Mouse (Mus musculus): ENCODE results near the gene C4bp.
"Not testable (repeated sequence)": the region's sequence is repeated elsewhere in the genome, so short reads cannot be mapped to it uniquely, and the experiment has no call there.

C4bp gene

GRCm38 (mm10) chr1:130661454-130661853 lies at the start of gene C4bp:
Gene C4bp, minus strand, starts transcription at chr1:130661632.
- in situ Hi-C loops (cut with MboI): no loop called here

GRCm38 (mm10) chr1:130710283-130711080 lies 49.0 kb upstream of the C4bp start:
- in situ Hi-C loops (cut with MboI): no loop called here

GRCm38 (mm10) chr1:130703613-130704012 lies 42.2 kb upstream of the C4bp start:
- in situ Hi-C loops (cut with MboI): no loop called here

GRCm38 (mm10) chr1:130701976-130702375 lies 40.5 kb upstream of the C4bp start:
- in situ Hi-C loops (cut with MboI): no loop called here

GRCm38 (mm10) chr1:130699937-130700633 lies 38.7 kb upstream of the C4bp start:
- in situ Hi-C loops (cut with MboI): no loop called here

- in situ Hi-C loops (cut with MboI): no loop called here
Observed at GRCm38 (mm10) chr1:130698601-130699000, 37.2 kb upstream of the C4bp start.

- in situ Hi-C loops (cut with MboI): no loop called here
Observed at GRCm38 (mm10) chr1:130683905-130684304, 22.5 kb upstream of the C4bp start.

GRCm38 (mm10) chr1:130681656-130682413 lies 20.4 kb upstream of the C4bp start:
- in situ Hi-C loops (cut with MboI): no loop called here

- in situ Hi-C loops (cut with MboI): no loop called here
Observed at GRCm38 (mm10) chr1:130681075-130681474, 19.6 kb upstream of the C4bp start.

- in situ Hi-C loops (cut with MboI): no loop called here
Observed at GRCm38 (mm10) chr1:130678551-130678950, 17.1 kb upstream of the C4bp start.

- in situ Hi-C loops (cut with MboI): not testable (repeated sequence)
Observed at GRCm38 (mm10) chr1:130663576-130663975, 2.1 kb upstream of the C4bp start.

GRCm38 (mm10) chr1:130659641-130660040 lies 1.8 kb downstream of the C4bp start:
- in situ Hi-C loops (cut with MboI): not testable (repeated sequence)

GRCm38 (mm10) chr1:130644103-130644502 lies 17.3 kb downstream of the C4bp start:
- in situ Hi-C loops (cut with MboI): no loop called here

- in situ Hi-C loops (cut with MboI): no loop called here
Observed at GRCm38 (mm10) chr1:130640967-130641366, 20.5 kb downstream of the C4bp start.

- in situ Hi-C loops (cut with MboI): loop anchor here (10.0 kb wide), 1 partner anchor 59 kb away; no protein-coding TSS in a partner anchor
Observed at GRCm38 (mm10) chr1:130633761-130634410, 27.5 kb downstream of the C4bp start.

- in situ Hi-C loops (cut with MboI): loop anchor here (10.0 kb wide), 1 partner anchor 59 kb away; no protein-coding TSS in a partner anchor
Observed at GRCm38 (mm10) chr1:130633316-130633715, 28.1 kb downstream of the C4bp start.

- in situ Hi-C loops (cut with MboI): no loop called here
Observed at GRCm38 (mm10) chr1:130629521-130629920, 31.9 kb downstream of the C4bp start, which contains the start of gene Zp3r. Gene Zp3r, minus strand, starts transcription at chr1:130629621.

GRCm38 (mm10) chr1:130596291-130596690 lies 65.1 kb downstream of the C4bp start:
- in situ Hi-C loops (cut with MboI): no loop called here

GRCm38 (mm10) chr1:130588659-130589058 lies 72.8 kb downstream of the C4bp start:
- in situ Hi-C loops (cut with MboI): no loop called here
